Mouse (Mus musculus): ENCODE measurements around the gene Rxfp4.
A peak's percentile ranks its signal among the peaks of the same experiment; 100 is the strongest.

The Rxfp4 gene

DNA sequence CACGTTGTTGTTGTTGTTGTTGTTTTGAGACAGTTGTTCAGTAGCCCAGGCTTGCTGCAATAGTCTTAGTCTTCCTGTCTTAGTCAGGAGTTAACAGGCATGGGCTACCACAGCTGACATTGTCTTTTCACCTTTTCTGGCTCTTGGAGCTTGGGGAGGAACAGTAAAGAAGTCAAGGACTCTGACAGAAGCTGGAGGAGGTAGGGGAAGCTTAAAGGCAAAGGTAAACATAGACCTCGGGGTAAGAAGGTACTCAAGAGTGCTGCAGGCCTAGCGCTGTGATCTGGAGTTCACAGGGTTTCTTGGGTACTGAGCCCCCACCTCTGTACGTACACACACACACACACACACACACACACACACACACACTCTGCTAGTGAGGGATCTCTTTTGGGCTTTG is 24.2 kb downstream of the Rxfp4 start:
- H3K9me3 ChIP-seq (ENCODE audit: low read length): no peaks in the 10 kb centered on the region
- no peak for TF ChIP-seq NANOG (IDR thresholded peaks at IDR 0.05; ENCODE audit: borderline replicate concordance, low read length)
- TF ChIP-seq CTCF (conservative IDR thresholded peaks at IDR 0.05; ENCODE audit: low read length): no peak
- no peak for TF ChIP-seq POU5F1 (IDR thresholded peaks at IDR 0.05; ENCODE audit: borderline replicate concordance, low read length)

DNA sequence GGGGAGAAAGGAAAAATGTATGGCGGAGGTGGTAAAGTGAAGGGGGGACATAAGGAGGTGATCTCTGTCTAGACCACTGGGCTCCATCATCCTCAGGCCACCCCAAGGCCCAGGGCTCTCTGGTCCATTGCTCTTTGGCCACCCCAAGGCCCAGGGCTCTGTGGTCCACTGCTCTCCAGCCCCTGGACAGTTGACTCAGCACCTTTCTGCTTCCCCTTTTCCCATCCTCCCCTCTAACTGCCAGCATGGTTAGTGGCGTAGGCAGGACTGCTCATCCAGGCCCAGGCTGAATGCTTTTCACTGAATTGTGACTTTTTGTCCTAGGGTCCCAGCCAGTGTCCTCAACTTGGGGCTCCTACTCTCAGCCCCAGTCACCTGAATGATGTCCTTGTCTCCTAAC is 25.4 kb downstream of the Rxfp4 start:
- Histone ChIP-seq H3K27me3 (ENCODE audit: insufficient read depth, low read length) (no peaks in the 10 kb centered on the region), H3K9me3 (ENCODE audit: low read length) (no peaks in the 10 kb centered on the region), H3K36me3 (ENCODE audit: insufficient read depth, low read length) (peaks cover 80% of the 10 kb centered on the region), H3K4me3 (replicated peaks; ENCODE audit: low read length) (no peak overlapping the region), H3K4me1 (replicated peaks; ENCODE audit: low read depth, low read length) (peaks cover 98% of the 10 kb centered on the region)
- TF ChIP-seq POU5F1 (IDR thresholded peaks at IDR 0.05; ENCODE audit: borderline replicate concordance, low read length) (no peak), NANOG (IDR thresholded peaks at IDR 0.05; ENCODE audit: borderline replicate concordance, low read length) (no peak)

More for the DNA sequence above, 24.2 kb downstream of the Rxfp4 start:
- Histone ChIP-seq H3K27me3 (ENCODE audit: insufficient read depth, low read length) (no peaks in the 10 kb centered on the region), H3K4me1 (replicated peaks; ENCODE audit: low read depth, low read length) (peaks cover 98% of the 10 kb centered on the region), H3K36me3 (ENCODE audit: insufficient read depth, low read length) (peaks cover 92% of the 10 kb centered on the region), H3K4me3 (replicated peaks; ENCODE audit: low read length) (no peak overlapping the region)

GRCm38 (mm10) chr3:88627114-88627513 is 25.8 kb downstream of the Rxfp4 start:
- Histone ChIP-seq H3K4me3 (replicated peaks; ENCODE audit: low read length) (no peak overlapping the region), H3K27me3 (ENCODE audit: insufficient read depth, low read length) (no peaks in the 10 kb centered on the region)
- TF ChIP-seq POU5F1 (IDR thresholded peaks at IDR 0.05; ENCODE audit: borderline replicate concordance, low read length): no peak
- no peak for TF ChIP-seq CTCF (conservative IDR thresholded peaks at IDR 0.05; ENCODE audit: low read length)
- TF ChIP-seq NANOG (IDR thresholded peaks at IDR 0.05; ENCODE audit: borderline replicate concordance, low read length): no peak

DNA sequence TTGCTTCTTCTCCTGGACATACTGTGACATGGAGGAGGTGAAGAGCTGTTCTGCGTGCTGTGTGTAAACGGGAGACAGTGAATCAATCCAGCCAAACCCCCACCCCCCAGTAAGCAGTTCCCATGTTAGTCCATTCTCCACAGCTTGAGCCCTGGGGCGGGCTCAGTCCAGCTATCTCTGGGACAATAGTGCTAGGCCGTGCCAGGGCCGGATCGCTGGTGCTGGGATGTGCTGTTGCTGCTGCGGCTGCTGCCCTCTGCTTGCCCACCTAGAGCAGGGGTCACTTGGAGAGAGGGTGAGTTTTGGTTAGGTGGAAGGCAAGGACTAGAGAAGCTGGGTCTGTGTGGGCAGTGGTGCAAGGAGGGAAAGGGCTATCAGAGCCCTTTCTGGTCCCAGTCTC is 26.6 kb downstream of the Rxfp4 start:
- Histone ChIP-seq H3K36me3 (ENCODE audit: insufficient read depth, low read length) (peaks cover 68% of the 10 kb centered on the region), H3K27me3 (ENCODE audit: insufficient read depth, low read length) (no peaks in the 10 kb centered on the region), H3K9me3 (ENCODE audit: low read length) (no peaks in the 10 kb centered on the region), H3K4me1 (replicated peaks; ENCODE audit: low read depth, low read length) (peaks cover 95% of the 10 kb centered on the region), H3K4me3 (replicated peaks; ENCODE audit: low read length) (0 out of 2 replicates have a peak overlapping the region, but pooled peaks have one; percentile 20)
- TF ChIP-seq NANOG (IDR thresholded peaks at IDR 0.05; ENCODE audit: borderline replicate concordance, low read length) (no peak), CTCF (conservative IDR thresholded peaks at IDR 0.05; ENCODE audit: low read length) (no peak), POU5F1 (IDR thresholded peaks at IDR 0.05; ENCODE audit: borderline replicate concordance, low read length) (no peak)

More at GRCm38 (mm10) chr3:88627114-88627513, 25.8 kb downstream of the Rxfp4 start:
- Histone ChIP-seq H3K36me3 (ENCODE audit: insufficient read depth, low read length) (peaks cover 76% of the 10 kb centered on the region), H3K9me3 (ENCODE audit: low read length) (no peaks in the 10 kb centered on the region), H3K4me1 (replicated peaks; ENCODE audit: low read depth, low read length) (peaks cover 98% of the 10 kb centered on the region)

GRCm38 (mm10) chr3:88625531-88625930 is 27.4 kb downstream of the Rxfp4 start:
- H3K9me3 ChIP-seq (ENCODE audit: low read length): no peaks in the 10 kb centered on the region
- peaks cover 90% of the 10 kb centered on the region for H3K4me1 ChIP-seq (replicated peaks; ENCODE audit: low read depth, low read length)
- no peaks in the 10 kb centered on the region for H3K27me3 ChIP-seq (ENCODE audit: insufficient read depth, low read length)
- peaks cover 60% of the 10 kb centered on the region for H3K36me3 ChIP-seq (ENCODE audit: insufficient read depth, low read length)
- TF ChIP-seq CTCF (conservative IDR thresholded peaks at IDR 0.05; ENCODE audit: low read length) (no peak), POU5F1 (IDR thresholded peaks at IDR 0.05; ENCODE audit: borderline replicate concordance, low read length) (no peak), NANOG (IDR thresholded peaks at IDR 0.05; ENCODE audit: borderline replicate concordance, low read length) (no peak)
- 0 out of 2 replicates have a peak overlapping the region, but pooled peaks have one; percentile 20 for H3K4me3 ChIP-seq (replicated peaks; ENCODE audit: low read length)

DNA sequence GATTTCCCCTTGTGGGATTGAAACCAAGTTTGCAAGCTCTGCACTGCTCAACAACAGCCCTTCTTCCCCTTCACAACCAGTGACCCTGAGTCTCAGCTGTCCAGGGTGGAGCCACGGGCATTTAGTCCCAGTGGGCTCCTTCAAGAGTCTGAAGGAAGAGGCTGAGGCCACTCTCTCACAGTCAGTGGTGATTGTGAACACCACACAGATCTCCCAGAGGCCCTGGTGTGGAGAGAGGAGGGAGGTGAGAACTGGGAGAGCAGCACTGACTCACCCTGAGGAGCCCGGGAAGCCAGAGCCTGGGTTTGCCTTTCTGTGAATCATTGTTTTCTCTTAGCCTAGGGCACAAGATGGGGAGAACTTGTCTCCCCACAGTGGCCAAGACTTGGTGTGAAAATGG is 28.0 kb downstream of the Rxfp4 start:
- no peaks in the 10 kb centered on the region for H3K27me3 ChIP-seq (ENCODE audit: insufficient read depth, low read length)
- H3K36me3 ChIP-seq (ENCODE audit: insufficient read depth, low read length): peaks cover 56% of the 10 kb centered on the region
- TF ChIP-seq NANOG (IDR thresholded peaks at IDR 0.05; ENCODE audit: borderline replicate concordance, low read length) (no peak), POU5F1 (IDR thresholded peaks at IDR 0.05; ENCODE audit: borderline replicate concordance, low read length) (no peak), CTCF (conservative IDR thresholded peaks at IDR 0.05; ENCODE audit: low read length) (no peak)
- H3K4me1 ChIP-seq (replicated peaks; ENCODE audit: low read depth, low read length): peaks cover 91% of the 10 kb centered on the region
- no peak overlapping the region; the same call in 1 of the 2 replicates for H3K4me3 ChIP-seq (replicated peaks; ENCODE audit: low read length)
- H3K9me3 ChIP-seq (ENCODE audit: low read length): no peaks in the 10 kb centered on the region

DNA sequence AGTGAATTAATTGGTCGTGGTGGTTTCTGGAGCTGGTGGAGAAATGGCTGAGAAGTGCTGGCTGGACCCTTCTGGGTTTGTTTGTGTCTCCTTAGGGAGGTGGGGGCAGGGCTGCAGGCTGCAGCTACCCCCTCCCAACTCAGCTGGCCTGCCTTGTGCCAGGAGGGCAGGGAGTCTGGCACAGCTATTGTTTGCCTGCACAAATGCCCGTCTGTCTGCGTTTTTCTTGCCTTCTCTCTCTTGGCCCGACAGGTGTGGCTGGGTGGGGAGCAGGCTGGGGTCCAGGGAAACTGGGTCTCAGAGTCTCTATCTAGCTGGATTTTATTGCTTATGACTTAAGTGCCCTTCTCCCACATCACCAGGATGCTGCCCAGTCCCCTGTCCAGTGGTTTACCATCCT is 28.6 kb downstream of the Rxfp4 start:
- Histone ChIP-seq H3K9me3 (ENCODE audit: low read length) (no peaks in the 10 kb centered on the region), H3K27me3 (ENCODE audit: insufficient read depth, low read length) (no peaks in the 10 kb centered on the region), H3K4me3 (replicated peaks; ENCODE audit: low read length) (peak overlapping the region; percentile 89), H3K4me1 (replicated peaks; ENCODE audit: low read depth, low read length) (peaks cover 91% of the 10 kb centered on the region), H3K36me3 (ENCODE audit: insufficient read depth, low read length) (peaks cover 49% of the 10 kb centered on the region)
- no peak for TF ChIP-seq POU5F1 (IDR thresholded peaks at IDR 0.05; ENCODE audit: borderline replicate concordance, low read length)
- no peak for TF ChIP-seq CTCF (conservative IDR thresholded peaks at IDR 0.05; ENCODE audit: low read length)

- TF ChIP-seq CTCF (conservative IDR thresholded peaks at IDR 0.05; ENCODE audit: low read length) (no peak), NANOG (IDR thresholded peaks at IDR 0.05; ENCODE audit: borderline replicate concordance, low read length) (no peak), POU5F1 (IDR thresholded peaks at IDR 0.05; ENCODE audit: borderline replicate concordance, low read length) (no peak)
- H3K36me3 ChIP-seq (ENCODE audit: insufficient read depth, low read length): peaks cover 44% of the 10 kb centered on the region
- peak overlapping the region; percentile 89 for H3K4me3 ChIP-seq (replicated peaks; ENCODE audit: low read length)
- peaks cover 91% of the 10 kb centered on the region for H3K4me1 ChIP-seq (replicated peaks; ENCODE audit: low read depth, low read length)
- no peaks in the 10 kb centered on the region for H3K27me3 ChIP-seq (ENCODE audit: insufficient read depth, low read length)
- H3K9me3 ChIP-seq (ENCODE audit: low read length): no peaks in the 10 kb centered on the region
These were observed 29.4 kb downstream of the Rxfp4 start for GRCm38 (mm10) chr3:88623346-88624135.

Measured in E14TG2a.4 (cell line).